Mouse (Mus musculus) kidney, adult 2 months (tissue): Measurements from ENCODE around the gene Glb1l. TPM values are rescaled to one million over a fixed set of nuclear protein-coding genes. Genes with fewer than 3 reads are reported as not detected.

ENCODE experiments used
- DNase-seq: peaks from one replicate; pipeline ENCODE4 v3.0.0; 2021
- H3K27ac ChIP-seq: fragments of 200-500 bp; 2 replicates; pipeline ENCODE4 v1.5.1; 2012; ENCODE audit warnings: low read depth, low read length, control low read depth, inconsistent platforms; ENCODE audit not compliant: insufficient read depth
- H3K27me3 ChIP-seq: fragments of 200-500 bp; replicated peaks from 2 replicates; pipeline ENCODE4 v1.6.1; 2012; ENCODE audit warnings: mild to moderate bottlenecking, moderate library complexity, low read length, inconsistent platforms; ENCODE audit not compliant: control insufficient read depth, insufficient read depth
- H3K36me3 ChIP-seq: fragments of 200-500 bp; 2 replicates; pipeline ENCODE4 v1.6.1; 2012; ENCODE audit warnings: mild to moderate bottlenecking, moderate library complexity, low read length, inconsistent platforms; ENCODE audit not compliant: control insufficient read depth, insufficient read depth
- H3K4me1 ChIP-seq: fragments of 200-500 bp; 2 replicates; pipeline ENCODE4 v1.6.1; 2011; ENCODE audit warnings: low read length; ENCODE audit not compliant: control insufficient read depth, insufficient read depth
- H3K4me3 ChIP-seq: fragments of 200-500 bp; 2 replicates; pipeline ENCODE4 v1.5.1; 2011; ENCODE audit warnings: mild to moderate bottlenecking, low read depth, low read length, control low read depth; ENCODE audit not compliant: insufficient read depth
- CTCF ChIP-seq: fragments of 200-500 bp; conservative IDR thresholded peaks from 2 replicates; pipeline ENCODE4 v1.5.1; 2011; ENCODE audit warnings: low read depth, mild to moderate bottlenecking, control low read depth, low read length, moderate library complexity, mixed read lengths; ENCODE audit not compliant: insufficient read depth, insufficient read length
- POLR2A ChIP-seq: fragments of 200-500 bp; IDR thresholded peaks from one replicate; pipeline ENCODE4 v1.6.1; 2011; ENCODE audit warnings: low read depth, low read length, control low read depth
- WGBS: fragments of 180-500 bp; shearing (Covaris S2); methylation state at CpG from one replicate; pipeline ENCODE4 v1.1.7; 2018; 5-methylcytosine and 5-hydroxymethylcytosine counted together
- polyA plus RNA-seq: library from polyadenylated mRNA; depleted of rRNA; stranded (reverse); fragments of >200 nt; gene quantifications from 2 replicates; pipeline ENCODE4 v1.2.3, GENCODE M21; 2012

The Glb1l gene
- polyA plus RNA-seq, 1 experiment = 118 TPM

- H3K27me3 ChIP-seq = no peaks in the 10 kb centered on the region
- H3K4me3 ChIP-seq = no peak overlapping the region
- TF ChIP-seq CTCF (no peak), POLR2A (no peak)
- WGBS = 71% methylated on average over 7 of the region's 7 CpGs
- DNase-seq = no peak
- H3K4me1 ChIP-seq = peaks cover 4% of the 10 kb centered on the region; the same call in 1 of the 2 replicates
- H3K27ac ChIP-seq = no peak overlapping the region
- no peaks in the 10 kb centered on the region for H3K36me3 ChIP-seq
Observed at GRCm38 (mm10) chr1:75230335-75230994, 19.9 kb upstream of the Glb1l start.

GRCm38 (mm10) chr1:75229158-75229557 is 18.5 kb upstream of the Glb1l start:
- no peak for TF ChIP-seq CTCF
- no peak for TF ChIP-seq POLR2A
- WGBS = 66% methylated on average over 4 of the region's 4 CpGs

GRCm38 (mm10) chr1:75227653-75228052 is 17.0 kb upstream of the Glb1l start:
- Histone ChIP-seq H3K27me3 (no peaks in the 10 kb centered on the region), H3K27ac (no peak overlapping the region), H3K36me3 (no peaks in the 10 kb centered on the region), H3K4me3 (no peak overlapping the region), H3K4me1 (no peaks in the 10 kb centered on the region; the same call in 1 of the 2 replicates)
- DNase-seq = no peak
- TF ChIP-seq POLR2A (no peak), CTCF (no peak)
- WGBS = 82% methylated on average over 1 of the region's 1 CpGs

More at GRCm38 (mm10) chr1:75229158-75229557, 18.5 kb upstream of the Glb1l start:
- Histone ChIP-seq H3K4me3 (no peak overlapping the region), H3K36me3 (no peaks in the 10 kb centered on the region), H3K27me3 (no peaks in the 10 kb centered on the region), H3K27ac (no peak overlapping the region), H3K4me1 (no peaks in the 10 kb centered on the region; the same call in 1 of the 2 replicates)
- DNase-seq = no peak

GRCm38 (mm10) chr1:75226138-75226537 is 15.5 kb upstream of the Glb1l start:
- Histone ChIP-seq H3K36me3 (no peaks in the 10 kb centered on the region), H3K4me3 (no peak overlapping the region), H3K27me3 (no peaks in the 10 kb centered on the region), H3K4me1 (no peaks in the 10 kb centered on the region; the same call in 1 of the 2 replicates), H3K27ac (no peak overlapping the region)
- no peak for DNase-seq
- no peak for TF ChIP-seq CTCF
- no peak for TF ChIP-seq POLR2A
- 41% methylated on average over 2 of the region's 2 CpGs for WGBS

- Histone ChIP-seq H3K4me1 (no peaks in the 10 kb centered on the region; the same call in 1 of the 2 replicates), H3K36me3 (no peaks in the 10 kb centered on the region), H3K27ac (no peak overlapping the region), H3K4me3 (no peak overlapping the region), H3K27me3 (no peaks in the 10 kb centered on the region)
- TF ChIP-seq CTCF = no peak
- no peak for TF ChIP-seq POLR2A
- no peak for DNase-seq
- 68% methylated on average over 3 of the region's 3 CpGs for WGBS
Observed at GRCm38 (mm10) chr1:75225473-75225872, 14.9 kb upstream of the Glb1l start.

- TF ChIP-seq POLR2A (no peak), CTCF (no peak)
- no peak overlapping the region for H3K4me3 ChIP-seq
- H3K27ac ChIP-seq = no peak overlapping the region
- no peak for DNase-seq
- 64% methylated on average over 6 of the region's 6 CpGs for WGBS
- H3K4me1 ChIP-seq = peaks cover 3% of the 10 kb centered on the region; the same call in 1 of the 2 replicates
- H3K27me3 ChIP-seq = no peaks in the 10 kb centered on the region
- no peaks in the 10 kb centered on the region for H3K36me3 ChIP-seq
Observed at GRCm38 (mm10) chr1:75223532-75223931, 12.9 kb upstream of the Glb1l start.

- peaks cover 3% of the 10 kb centered on the region; the same call in 1 of the 2 replicates for H3K4me1 ChIP-seq
- H3K36me3 ChIP-seq = no peaks in the 10 kb centered on the region
- H3K4me3 ChIP-seq = no peak overlapping the region
- no peaks in the 10 kb centered on the region for H3K27me3 ChIP-seq
- TF ChIP-seq CTCF = no peak
- TF ChIP-seq POLR2A = no peak
- 80% methylated on average over 6 of the region's 6 CpGs for WGBS
- H3K27ac ChIP-seq = no peak overlapping the region
- no peak for DNase-seq
Observed at GRCm38 (mm10) chr1:75222926-75223325, 12.3 kb upstream of the Glb1l start.
